Mouse (Mus musculus) ES-E14 (cell line): ENCODE results near the gene Gm38394.
"Not testable (repeated sequence)": the region's sequence is repeated elsewhere in the genome, so short reads cannot be mapped to it uniquely, and the experiment has no call there.

Experiments
- MAFK ChIP-seq: IDR thresholded peaks from 2 replicates; pipeline ENCODE4 v1.6.1; 2014; ENCODE audit warnings: mild to moderate bottlenecking, low read depth, low read length, inconsistent platforms; ENCODE audit not compliant: insufficient read depth
- ZC3H11A ChIP-seq: IDR thresholded peaks from 2 replicates; pipeline ENCODE4 v1.6.1; 2012; ENCODE audit warnings: low read depth, mild to moderate bottlenecking, inconsistent platforms, low read length, borderline replicate concordance

GRCm38 (mm10) chr1:133701824-133702223 lies 40.7 kb upstream of the Gm38394 start:
- TF ChIP-seq ZC3H11A, MAFK: not testable (repeated sequence)
